Mouse (Mus musculus): ENCODE results near the gene Mtm1.

GRCm38 (mm10) chrX:71183671-71184070, 26.9 kb upstream of the Mtm1 start:
- TF ChIP-seq CTCF (conservative IDR thresholded peaks at IDR 0.05; ENCODE audit: insufficient read depth, insufficient read length, low read depth, low read length) = no peak
- TF ChIP-seq POLR2A (IDR thresholded peaks at IDR 0.05; ENCODE audit: low read depth, low read length) = no peak
